Mouse (Mus musculus) left cerebral cortex, postnatal 36 days (tissue): ENCODE data around the gene Fkrp. TPM values are rescaled to one million over a fixed set of nuclear protein-coding genes. Genes with fewer than 3 reads are reported as not detected.

Source experiments
- DNase-seq, 2 experiments: peaks; one replicate each; pipeline ENCODE4 v3.0.0; 2021 to 2022; ENCODE audit warnings: low spot score in 2 of 2, mixed read lengths in 1 of 2
- intact Hi-C: fragments of 180-260 bp; cut with DNase I; formaldehyde crosslinking; loops from one replicate; pipeline ENCODE4 v1.15.1; 2025
- total RNA-seq, 2 experiments: library from RNA; stranded (reverse); gene quantifications; 2 replicates each; pipeline ENCODE4 v1.2.3; 2021

Fkrp gene
- total RNA-seq, 2 experiments from 2014 or later = 50.4 to 62.8 TPM

GRCm38 (mm10) chr7:16763463-16764218 is 52.9 kb downstream of the Fkrp start:
- DNase-seq = no peak
- intact Hi-C loops = no loop called here

GRCm38 (mm10) chr7:16761630-16762029 is 54.9 kb downstream of the Fkrp start:
- DNase-seq = no peak
- intact Hi-C loops = no loop called here

GRCm38 (mm10) chr7:16761005-16761481 is 55.5 kb downstream of the Fkrp start:
- DNase-seq = no peak
- intact Hi-C loops = no loop called here

GRCm38 (mm10) chr7:16760292-16760691 is 56.2 kb downstream of the Fkrp start:
- intact Hi-C loops = no loop called here
- no peak for DNase-seq

Other genes with a start within 250 kb of the Fkrp start
- 100 to 1,000 TPM; 134 to 138 TPM for gene Arhgap35, start 201.7 kb downstream of the Fkrp start, total RNA-seq
- gene Ceacam15, start 141.0 kb downstream of the Fkrp start, total RNA-seq = not detected
- gene Ceacam9, start 94.8 kb downstream of the Fkrp start, total RNA-seq = under 1 TPM in 1 of 2 experiments, not detected in 1; 0.22 TPM
- gene Ap2s1, start 78.3 kb downstream of the Fkrp start, total RNA-seq = 100 to 1,000 TPM; 264 to 316 TPM
- 1 to 10 TPM; 3.7 to 7.6 TPM for gene Slc1a5, start 35.4 kb downstream of the Fkrp start, total RNA-seq
- 100 to 1,000 TPM; 310 to 320 TPM for gene Strn4, start 843 bp downstream of the Fkrp start, total RNA-seq
- 1 to 10 TPM; 3.1 to 7.1 TPM for gene Prkd2, start 26.2 kb upstream of the Fkrp start, total RNA-seq
- gene Dact3, start 58.6 kb upstream of the Fkrp start, total RNA-seq = 100 to 1,000 TPM; 179 to 210 TPM
- 1 to 10 TPM; 2.8 to 4.0 TPM for gene Gng8, start 75.1 kb upstream of the Fkrp start, total RNA-seq
- under 1 TPM in 1 of 2 experiments, not detected in 1; 0.10 TPM for gene Ptgir, start 89.8 kb upstream of the Fkrp start, total RNA-seq
- 1,000 to 10,000 TPM; 1,705 to 2,029 TPM for gene Calm3, start 107.4 kb upstream of the Fkrp start, total RNA-seq
- 100 to 1,000 TPM; 249 to 288 TPM for gene Pnmal2, start 128.0 kb upstream of the Fkrp start, total RNA-seq
- gene Pnmal1, start 142.9 kb upstream of the Fkrp start, total RNA-seq = 100 to 1,000 TPM; 109 to 111 TPM
- 10 to 100 TPM; 59.7 to 61.7 TPM for gene Gm42372, start 166.4 kb upstream of the Fkrp start, total RNA-seq
- 1 to 10 TPM; 2.1 to 2.3 TPM for gene Ccdc8, start 176.0 kb upstream of the Fkrp start, total RNA-seq
- gene Ppp5c, start 211.2 kb upstream of the Fkrp start, total RNA-seq = 100 to 1,000 TPM; 159 to 168 TPM
- gene Hif3a, start 245.7 kb upstream of the Fkrp start, total RNA-seq = 10 to 100 TPM in 1 of 2 experiments, 1 to 10 TPM in 1; 6.8 to 16.0 TPM